ENCODE assay signal across 11 mouse cellular contexts in the genomic region with DNA sequence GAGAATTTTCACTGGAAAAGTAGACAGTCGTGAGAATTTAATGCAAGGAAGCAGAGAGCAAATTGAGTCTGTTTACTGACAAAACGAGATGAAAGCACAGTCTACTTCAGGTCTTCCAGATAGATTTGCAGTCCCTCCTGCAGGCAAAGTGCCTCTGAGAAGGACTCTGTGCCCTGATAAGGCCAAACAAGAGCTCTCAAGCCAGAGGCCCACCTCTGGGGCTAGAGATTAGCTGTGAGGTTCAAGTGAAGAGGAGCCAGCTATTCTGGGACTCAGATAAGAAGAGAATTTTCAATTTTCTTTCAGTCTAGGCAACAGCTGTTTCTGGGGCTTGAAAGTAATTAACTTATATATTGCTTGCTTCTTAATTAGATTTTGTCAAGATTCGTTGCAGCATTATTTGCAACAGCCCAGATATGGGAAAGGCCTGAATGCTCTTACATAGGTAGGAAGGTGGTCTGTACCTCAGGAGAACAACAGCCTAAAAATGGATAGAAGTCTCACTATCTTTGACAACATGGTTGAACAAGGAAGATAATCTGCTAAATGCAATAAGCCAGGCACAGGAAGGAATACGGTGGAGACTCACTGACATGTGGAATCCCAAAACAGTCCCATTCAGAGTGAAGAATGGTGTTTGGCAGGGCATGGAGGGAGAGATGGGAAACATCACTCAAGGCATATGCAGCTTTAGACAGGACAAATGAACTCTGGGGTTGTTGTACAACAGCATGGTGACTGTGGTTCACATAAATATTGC.
DNase-seq lines count a peak whose midpoint lies in the region.
"Had no signal": no experiment of that assay in that cellular context is flagged by ENCODE, and none has a peak within 500 bp of the region (broad histone marks: within the 10 kb centered on the region; RNA-seq: fewer than 3 reads in every experiment).

No protein-coding gene starts in this region.

- H3K36me3 ChIP-seq in erythroblast, embryonic 14.5 days (ENCODE audit: control insufficient read depth) = no peaks in the 10 kb centered on the region

- H3K27me3 ChIP-seq in erythroblast, embryonic 14.5 days (ENCODE audit: control insufficient read depth) = no peaks in the 10 kb centered on the region

- no peaks in the 10 kb centered on the region for H3K9me3 ChIP-seq in erythroblast, embryonic 14.5 days (ENCODE audit: control insufficient read depth, low read length)

- peak; percentile 19 to 22 for DNase-seq in spleen, postnatal 36 days (ENCODE audit: low spot score in 2 of 2)
- no peak for DNase-seq in spleen, adult 18-20 months
- peak; percentile 87 for DNase-seq in liver
- DNase-seq in urinary bladder, postnatal 25 days (ENCODE audit: low spot score) = no peak
- no peak for DNase-seq in left cerebral cortex, adult 18-20 months (ENCODE audit: low spot score in 2 of 2)
- DNase-seq in right cerebral cortex, postnatal 36 days (ENCODE audit: low spot score in 2 of 2) = no peak
- DNase-seq: cerebellum, postnatal 25 days; kidney, postnatal 4 days; lung, postnatal 14 days; thymus, postnatal 4 days had no signal

- peaks cover 70% of the 10 kb centered on the region for H3K4me1 ChIP-seq in erythroblast, embryonic 14.5 days (ENCODE audit: control insufficient read depth)

- H3K4me3 ChIP-seq in erythroblast, embryonic 14.5 days (replicated peaks) = peak overlapping the region; percentile 55

Comparison
In these comparisons a context has a peak if more than half of its experiments do, and no peak if none do; other contexts are left out.
1. DNase-seq: peak in spleen, postnatal 36 days (2 of 2) and liver (single experiment); none in spleen, adult 18-20 months (0 of 2), urinary bladder, postnatal 25 days (single experiment), left cerebral cortex, adult 18-20 months (0 of 2) and right cerebral cortex, postnatal 36 days (0 of 2).